Mouse (Mus musculus) CH12.LX (cell line): ENCODE results near the gene Naa80. TPM values are rescaled to one million over a fixed set of nuclear protein-coding genes. Genes with fewer than 3 reads are reported as not detected.

Experiments used
- DNase-seq: peaks from one replicate; pipeline ENCODE4 v3.0.0-alpha.2; 2013; ENCODE audit errors: extremely low read depth
- H3K27ac ChIP-seq: 2 replicates; pipeline ENCODE4 v1.5.1; 2012; ENCODE audit warnings: low read depth, mild to moderate bottlenecking, control low read depth, moderate library complexity; ENCODE audit not compliant: insufficient read depth
- H3K27me3 ChIP-seq: replicated peaks from 2 replicates; pipeline ENCODE3; 2012; ENCODE audit warnings: inconsistent platforms
- H3K36me3 ChIP-seq, 2 experiments: replicated peaks in 1 of 2; 2 replicates each; pipeline versions ENCODE3 to v1.6.1; 2012; ENCODE audit warnings: inconsistent platforms in 1 of 2, low read length in 1 of 2, mild to moderate bottlenecking in 1 of 2, mixed read lengths in 1 of 2, moderate library complexity in 1 of 2; ENCODE audit not compliant: control insufficient read depth in 1 of 2, insufficient read depth in 1 of 2
- H3K4me1 ChIP-seq, 2 experiments: 2 replicates each; pipeline ENCODE4 v1.6.1; 2012; ENCODE audit warnings: inconsistent platforms in 1 of 2, moderate library complexity in 1 of 2; ENCODE audit not compliant: insufficient read depth in 2 of 2, control insufficient read depth in 1 of 2
- H3K4me2 ChIP-seq: 2 replicates; pipeline ENCODE4 v1.6.1; 2012; ENCODE audit warnings: low read depth, mild to moderate bottlenecking, control low read depth; ENCODE audit not compliant: poor library complexity, insufficient read depth, severe bottlenecking
- H3K4me3 ChIP-seq, 3 experiments: fragments of 150-350 bp in 1 of 3; sonication (generic) in 1 of 3; replicated peaks in 1 of 3; 2 replicates each; pipeline versions ENCODE3 to v1.5.1; 2011 to 2012; ENCODE audit warnings: low read depth in 2 of 3, low read length in 2 of 3, mild to moderate bottlenecking in 2 of 3, moderate library complexity in 2 of 3, control low read depth in 1 of 3, improper control_type of control experiment in 1 of 3, inconsistent platforms in 1 of 3, mixed read lengths in 1 of 3; ENCODE audit not compliant: poor library complexity in 1 of 3
- H3K79me2 ChIP-seq: replicated peaks from 2 replicates; pipeline ENCODE4 v1.6.1; 2012; ENCODE audit warnings: mild to moderate bottlenecking, moderate library complexity; ENCODE audit not compliant: control insufficient read depth, poor library complexity, insufficient read depth, severe bottlenecking; ENCODE audit errors: extremely low read depth
- H3K9ac ChIP-seq: 2 replicates; pipeline ENCODE4 v1.6.1; 2012; ENCODE audit warnings: low read depth, mild to moderate bottlenecking, control low read depth, moderate library complexity; ENCODE audit not compliant: insufficient read depth
- H3K9me3 ChIP-seq: replicated peaks from 2 replicates; pipeline ENCODE3; 2012; ENCODE audit warnings: low read length, inconsistent platforms, mixed read lengths
- CHD1 ChIP-seq: IDR thresholded peaks from 2 replicates; pipeline ENCODE4 v1.6.1; 2012; ENCODE audit warnings: low read depth, low read length, improper control_type of control experiment, inconsistent platforms
- CTCF ChIP-seq, 2 experiments: IDR thresholded peaks in 1 of 2; conservative IDR thresholded peaks in 1 of 2; 2 replicates each; pipeline ENCODE4 v1.5.1; 2011 to 2012; ENCODE audit warnings: low read depth in 2 of 2, low read length in 2 of 2, improper control_type of control experiment in 1 of 2, inconsistent platforms in 1 of 2, mild to moderate bottlenecking in 1 of 2, moderate library complexity in 1 of 2
- ELF1 ChIP-seq: IDR thresholded peaks from 2 replicates; pipeline ENCODE4 v1.6.1; 2014; ENCODE audit warnings: low read depth, mild to moderate bottlenecking, inconsistent platforms, low read length, improper control_type of control experiment
- HCFC1 ChIP-seq: IDR thresholded peaks from 2 replicates; pipeline ENCODE4 v1.6.1; 2012; ENCODE audit warnings: low read depth, mild to moderate bottlenecking, inconsistent platforms, low read length, improper control_type of control experiment
- JUN ChIP-seq: IDR thresholded peaks from 2 replicates; pipeline ENCODE4 v1.6.1; 2011; ENCODE audit warnings: low read depth, mild to moderate bottlenecking, low read length, improper control_type of control experiment, moderate library complexity; ENCODE audit not compliant: insufficient read depth
- JUND ChIP-seq: conservative IDR thresholded peaks from 2 replicates; pipeline ENCODE4 v1.6.1; 2011; ENCODE audit warnings: low read depth, low read length, improper control_type of control experiment
- KAT2A ChIP-seq: IDR thresholded peaks from 2 replicates; pipeline ENCODE4 v1.6.1; 2012; ENCODE audit warnings: low read length, improper control_type of control experiment, inconsistent platforms; ENCODE audit not compliant: insufficient replicate concordance
- MAFK ChIP-seq: IDR thresholded peaks from 2 replicates; pipeline ENCODE4 v1.6.1; 2011; ENCODE audit warnings: low read length, improper control_type of control experiment; ENCODE audit not compliant: insufficient replicate concordance
- MAX ChIP-seq: IDR thresholded peaks from 2 replicates; pipeline ENCODE4 v1.6.1; 2011; ENCODE audit warnings: low read length, improper control_type of control experiment
- NRF1 ChIP-seq: IDR thresholded peaks from 2 replicates; pipeline ENCODE4 v1.6.1; 2014; ENCODE audit warnings: low read depth, mild to moderate bottlenecking, inconsistent platforms, low read length, improper control_type of control experiment, moderate library complexity
- PAX5 ChIP-seq: IDR thresholded peaks from 2 replicates; pipeline ENCODE4 v1.6.1; 2012; ENCODE audit warnings: low read length, inconsistent platforms, mixed read lengths
- POLR2AphosphoS2 ChIP-seq: IDR thresholded peaks from 2 replicates; pipeline ENCODE4 v1.6.1; 2011; ENCODE audit warnings: low read depth, low read length, improper control_type of control experiment
- RAD21 ChIP-seq: IDR thresholded peaks from 2 replicates; pipeline ENCODE4 v1.6.1; 2011; ENCODE audit warnings: low read depth, mild to moderate bottlenecking, low read length, improper control_type of control experiment, moderate library complexity
- SIN3A ChIP-seq: IDR thresholded peaks from 2 replicates; pipeline ENCODE4 v1.6.1; 2012; ENCODE audit warnings: low read length, improper control_type of control experiment, inconsistent platforms
- TBP ChIP-seq: conservative IDR thresholded peaks from 2 replicates; pipeline ENCODE4 v1.6.1; 2011; ENCODE audit warnings: low read depth, low read length, improper control_type of control experiment
- UBTF ChIP-seq: IDR thresholded peaks from 2 replicates; pipeline ENCODE4 v1.6.1; 2012; ENCODE audit warnings: low read depth, mild to moderate bottlenecking, inconsistent platforms, low read length, improper control_type of control experiment, moderate library complexity
- ZMIZ1 ChIP-seq: IDR thresholded peaks from 2 replicates; pipeline ENCODE4 v1.6.1; 2012; ENCODE audit warnings: low read depth, mild to moderate bottlenecking, inconsistent platforms, low read length, improper control_type of control experiment
- ZNF384 ChIP-seq: IDR thresholded peaks from 2 replicates; pipeline ENCODE4 v1.6.1; 2012; ENCODE audit warnings: low read depth, low read length, improper control_type of control experiment, inconsistent platforms
- dilution Hi-C: fragments of 300-500 bp; cut with MboI; formaldehyde crosslinking; loops from 2 replicates; pipeline ENCODE4 v1.14.3; 2020; ENCODE audit warnings: low sequenced_read_pairs; ENCODE audit not compliant: extremely low pct_unique_long_range_greater_than_20kb, extremely low pct_ligation_motif_present
- in situ Hi-C: fragments of 300-500 bp; cut with MboI; formaldehyde crosslinking; loops from 3 replicates; pipeline ENCODE4 v1.14.3; 2019; ENCODE audit warnings: low sequenced_read_pairs, low pct_ligation_motif_present, low pct_unique_long_range_greater_than_20kb, mixed read lengths
- polyA plus RNA-seq: library from polyadenylated mRNA; unstranded; fragments of >175 nt; gene quantifications from 2 replicates; pipeline ENCODE4 v1.2.1, GENCODE M21; 2012; ENCODE audit warnings: low read depth; ENCODE audit not compliant: insufficient read length
- total RNA-seq, 2 experiments: library from RNA; depleted of rRNA; stranded (reverse); fragments of 300-350 nt in 1 of 2; fragments of >200 nt in 1 of 2; gene quantifications; 2 replicates each; pipeline ENCODE4 v1.2.3; 2012 to 2014

Gene Naa80
- total and polyA plus RNA-seq, 3 experiments: 1.7 to 9.3 (median 4.8) TPM

DNA sequence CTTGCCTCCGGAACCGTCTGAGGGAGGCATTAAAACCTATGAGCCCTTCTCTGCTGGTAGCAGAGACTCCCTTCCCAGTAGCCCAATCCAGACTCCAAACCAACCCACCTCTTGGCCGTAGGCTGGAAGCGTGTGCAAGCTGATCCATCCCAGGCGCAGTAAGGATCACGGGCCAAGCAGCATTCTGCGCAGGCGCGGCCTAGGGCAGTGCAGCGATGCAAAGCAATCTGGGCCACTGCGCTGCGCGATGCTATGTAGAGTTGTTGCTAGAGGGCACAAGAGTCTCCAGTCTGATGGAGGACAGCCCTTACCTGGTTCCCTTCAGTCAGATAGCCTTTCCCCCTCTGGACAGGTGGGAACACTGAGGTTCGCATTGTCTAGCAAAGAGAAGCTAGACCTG is 21.2 kb downstream of the Naa80 start:
- H3K9ac ChIP-seq: no peak overlapping the region
- in situ Hi-C loops (no loop called here), dilution Hi-C loops (no loop called here)
- H3K27me3 ChIP-seq: no peaks in the 10 kb centered on the region
- no peak overlapping the region for H3K4me3 ChIP-seq
- H3K9me3 ChIP-seq: no peaks in the 10 kb centered on the region
- no peak for DNase-seq
- no peak overlapping the region for H3K4me2 ChIP-seq
- TF ChIP-seq RAD21 (no peak), HCFC1 (no peak), SIN3A (no peak), PAX5 (no peak), TBP (no peak), NRF1 (no peak), JUN (no peak), CHD1 (no peak), ZNF384 (no peak), MAFK (no peak), POLR2AphosphoS2 (no peak), JUND (no peak), ZMIZ1 (no peak), UBTF (no peak), MAX (no peak), KAT2A (no peak)
- TF ChIP-seq, all 38 proteins: peak for 0
- Histone ChIP-seq H3K36me3 (peaks cover 4 to 66% of the 10 kb centered on the region in 2 experiments), H3K79me2 (no peaks in the 10 kb centered on the region), H3K4me1 (peaks cover 24 to 43% of the 10 kb centered on the region in 2 experiments), H3K27ac (no peak overlapping the region)

DNA sequence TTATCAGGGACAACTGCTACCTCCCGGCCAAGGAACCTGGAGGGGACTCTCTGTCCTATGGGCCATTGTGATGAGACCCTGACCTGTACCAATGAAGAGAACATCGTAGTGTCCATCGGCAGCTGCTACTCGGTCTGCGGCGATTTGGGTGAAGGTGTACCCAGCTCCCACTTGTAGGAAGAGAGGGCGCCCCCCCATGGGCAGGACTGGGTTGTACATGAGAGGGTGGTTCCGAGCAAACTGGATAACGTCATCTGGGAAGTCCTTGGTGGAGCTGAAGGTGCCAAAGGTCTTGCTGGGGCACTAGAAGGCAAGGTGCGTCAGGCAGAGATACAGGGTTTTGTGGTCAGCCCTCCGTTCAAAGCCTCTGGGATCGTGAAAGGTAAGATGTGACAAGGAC is 22.1 kb downstream of the Naa80 start:
- no peak for DNase-seq
- H3K9me3 ChIP-seq: no peaks in the 10 kb centered on the region
- peaks cover 4 to 59% of the 10 kb centered on the region in 2 experiments for H3K36me3 ChIP-seq
- no peaks in the 10 kb centered on the region for H3K27me3 ChIP-seq
- H3K79me2 ChIP-seq: no peaks in the 10 kb centered on the region
- no peak overlapping the region for H3K4me2 ChIP-seq
- in situ Hi-C loops (no loop called here), dilution Hi-C loops (no loop called here)
- peaks cover 27 to 48% of the 10 kb centered on the region in 2 experiments for H3K4me1 ChIP-seq
- no peak overlapping the region for H3K9ac ChIP-seq
- no peak for TF ChIP-seq ELF1
- peak in 1 of 2 experiments; percentile 36; a peak in 2 of 4 replicates for TF ChIP-seq CTCF (conservative IDR thresholded peaks at IDR 0.05 in 1 of 2, IDR thresholded peaks at IDR 0.05 in 1 of 2; ENCODE audit: low read depth in 2 of 2, low read length in 2 of 2)
- TF ChIP-seq NRF1: no peak
- H3K27ac ChIP-seq: no peak overlapping the region
- no peak overlapping the region for H3K4me3 ChIP-seq
